Mouse (Mus musculus) midbrain, embryonic 14.5 days (tissue): ENCODE data around the gene Esr1. TPM values are rescaled to one million over a fixed set of nuclear protein-coding genes. Genes with fewer than 3 reads are reported as not detected.

ENCODE experiments used
- ATAC-seq: fragments of 200-750 bp; cut with Nextera tagmentation; 2 replicates; pipeline ENCODE4 v1.8.0; 2017; ENCODE audit warnings: moderate number of reproducible peaks, moderate library complexity; ENCODE audit not compliant: low FRiP score, low TSS enrichment
- DNase-seq: peaks from one replicate; pipeline ENCODE4 v3.0.0-alpha.2; 2015
- H3K27ac ChIP-seq: fragments of 300-500 bp; sonication (generic); replicated peaks from 2 replicates; pipeline ENCODE4 v1.5.1; 2014; ENCODE audit warnings: mild to moderate bottlenecking, low read depth, low read length, moderate library complexity
- H3K27me3 ChIP-seq: fragments of 300-500 bp; sonication (generic); 2 replicates; pipeline ENCODE4 v1.6.1; 2014; ENCODE audit warnings: low read length, control low read depth, mixed read lengths; ENCODE audit not compliant: control insufficient read depth, insufficient read depth
- H3K36me3 ChIP-seq: fragments of 300-500 bp; sonication (generic); 2 replicates; pipeline ENCODE4 v1.6.1; 2014; ENCODE audit warnings: low read length, control low read depth; ENCODE audit not compliant: control insufficient read depth, insufficient read depth
- H3K4me1 ChIP-seq: fragments of 300-500 bp; sonication (generic); 2 replicates; pipeline ENCODE4 v1.6.1; 2014; ENCODE audit warnings: mild to moderate bottlenecking, antibody characterized with exemption, low read length, control low read depth; ENCODE audit not compliant: control insufficient read depth, insufficient read depth
- H3K4me2 ChIP-seq: fragments of 300-500 bp; sonication (generic); 2 replicates; pipeline ENCODE4 v1.6.1; 2014; ENCODE audit warnings: mild to moderate bottlenecking, low read length, moderate library complexity
- H3K4me3 ChIP-seq: fragments of 300-500 bp; sonication (generic); replicated peaks from 2 replicates; pipeline ENCODE4 v1.5.1; 2014; ENCODE audit warnings: low read depth, low read length
- H3K9ac ChIP-seq: fragments of 300-500 bp; sonication (generic); replicated peaks from 2 replicates; pipeline ENCODE4 v1.6.1; 2014; ENCODE audit warnings: mild to moderate bottlenecking, low read length, moderate library complexity
- H3K9me3 ChIP-seq: fragments of 300-500 bp; sonication (generic); 2 replicates; pipeline ENCODE4 v1.6.1; 2016; ENCODE audit warnings: low read length, control low read depth, mixed read lengths; ENCODE audit not compliant: control insufficient read depth
- WGBS: fragments of 180-500 bp; shearing (Covaris S2); extraction: QIAGEN DNeasy Blood & Tissue Kit; methylation state at CpG from one replicate; pipeline ENCODE4 v1.1.7; 2014; 5-methylcytosine and 5-hydroxymethylcytosine counted together
- polyA plus RNA-seq: library from polyadenylated mRNA; unstranded; fragments of >200 nt; fragmentation: Nextera tagmentation; extraction: Ambion mirVana; gene quantifications from 2 replicates; pipeline ENCODE4 v1.2.1, GENCODE M21; 2014

Gene Esr1
- polyA plus RNA-seq = 0.27 and 0.30 TPM in 2 replicates

GRCm38 (mm10) chr10:4611386-4612155 lies at the start of gene Esr1:
Gene Esr1 (plus strand): TSS chr10:4611593.
- 54% methylated on average over 13 of the region's 13 CpGs for WGBS
- peak; percentile 6 for DNase-seq
- ATAC-seq = no peak

GRCm38 (mm10) chr10:4565148-4565547 lies 46.2 kb upstream of the Esr1 start:
- DNase-seq (no peak), ATAC-seq (no peak)
- Histone ChIP-seq H3K36me3 (no peaks in the 10 kb centered on the region), H3K27ac (no peak overlapping the region), H3K9ac (no peak overlapping the region), H3K9me3 (no peaks in the 10 kb centered on the region), H3K4me1 (no peaks in the 10 kb centered on the region), H3K4me3 (no peak overlapping the region), H3K27me3 (no peaks in the 10 kb centered on the region), H3K4me2 (no peak overlapping the region)
- WGBS = 96% methylated on average over 1 of the region's 1 CpGs

More at GRCm38 (mm10) chr10:4611386-4612155, at the start of gene Esr1:
- H3K4me1 ChIP-seq = no peaks in the 10 kb centered on the region
- no peak within 1 kb of the TSS for H3K9ac ChIP-seq
- no peak within 1 kb of the TSS for H3K27ac ChIP-seq
- no peak within 1 kb of the TSS for H3K4me2 ChIP-seq
- H3K4me3 ChIP-seq = no peak within 1 kb of the TSS
- no peaks in the 10 kb centered on the region for H3K27me3 ChIP-seq
- H3K36me3 ChIP-seq = no peaks in the 10 kb centered on the region
- no peaks in the 10 kb centered on the region for H3K9me3 ChIP-seq

DNA sequence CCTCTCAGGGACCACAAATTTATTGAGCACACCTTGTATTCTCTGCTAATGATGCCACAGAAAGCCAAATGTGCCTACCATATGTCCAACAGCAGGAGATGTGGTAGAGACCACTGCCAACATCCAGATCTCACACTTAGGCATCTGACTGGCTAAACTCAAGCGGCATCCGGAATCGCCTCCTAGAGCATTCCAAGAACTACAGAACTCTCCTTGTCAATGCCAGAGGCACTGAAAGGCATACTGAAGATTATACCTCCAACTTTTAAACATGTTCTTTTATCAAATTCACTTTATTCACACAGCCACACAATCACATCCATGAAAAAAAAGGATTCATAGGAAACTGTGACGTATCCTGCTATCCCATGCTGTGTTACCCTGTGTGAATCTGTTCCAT lies 40.6 kb upstream of the Esr1 start:
- H3K9ac ChIP-seq = no peak overlapping the region
- H3K4me2 ChIP-seq = no peak overlapping the region
- no peak overlapping the region for H3K4me3 ChIP-seq
- DNase-seq = no peak
- H3K27me3 ChIP-seq = no peaks in the 10 kb centered on the region
- H3K9me3 ChIP-seq = no peaks in the 10 kb centered on the region
- H3K36me3 ChIP-seq = no peaks in the 10 kb centered on the region
- no peak for ATAC-seq
- no peak overlapping the region for H3K27ac ChIP-seq
- no peaks in the 10 kb centered on the region for H3K4me1 ChIP-seq
- WGBS = 90% methylated on average over 4 of the region's 4 CpGs

DNA sequence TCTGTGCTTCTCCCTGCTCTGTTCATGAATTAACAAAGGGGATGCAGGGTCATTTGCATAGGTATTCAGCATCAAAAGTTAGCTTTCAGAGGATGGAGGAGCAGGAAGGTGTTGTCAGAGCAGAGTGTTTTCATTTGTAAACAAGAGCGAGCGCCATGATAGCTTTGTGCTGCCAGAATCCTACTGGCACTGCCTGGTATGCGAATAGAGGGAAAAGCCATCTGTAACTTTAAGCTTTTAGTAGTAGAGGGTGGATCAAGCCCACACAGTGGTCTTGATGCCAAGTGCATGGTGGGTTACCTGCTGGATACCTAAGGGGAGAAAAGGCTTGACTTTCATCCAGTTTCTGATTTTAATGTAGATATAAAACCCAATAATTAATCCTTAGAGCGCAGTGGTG lies 40.1 kb upstream of the Esr1 start:
- no peak for DNase-seq
- H3K4me3 ChIP-seq = no peak overlapping the region
- H3K4me2 ChIP-seq = no peak overlapping the region
- no peaks in the 10 kb centered on the region for H3K9me3 ChIP-seq
- no peaks in the 10 kb centered on the region for H3K27me3 ChIP-seq
- no peak overlapping the region for H3K9ac ChIP-seq
- WGBS = 66% methylated on average over 4 of the region's 4 CpGs
- ATAC-seq = no peak
- H3K36me3 ChIP-seq = no peaks in the 10 kb centered on the region
- no peaks in the 10 kb centered on the region for H3K4me1 ChIP-seq
- H3K27ac ChIP-seq = no peak overlapping the region

DNA sequence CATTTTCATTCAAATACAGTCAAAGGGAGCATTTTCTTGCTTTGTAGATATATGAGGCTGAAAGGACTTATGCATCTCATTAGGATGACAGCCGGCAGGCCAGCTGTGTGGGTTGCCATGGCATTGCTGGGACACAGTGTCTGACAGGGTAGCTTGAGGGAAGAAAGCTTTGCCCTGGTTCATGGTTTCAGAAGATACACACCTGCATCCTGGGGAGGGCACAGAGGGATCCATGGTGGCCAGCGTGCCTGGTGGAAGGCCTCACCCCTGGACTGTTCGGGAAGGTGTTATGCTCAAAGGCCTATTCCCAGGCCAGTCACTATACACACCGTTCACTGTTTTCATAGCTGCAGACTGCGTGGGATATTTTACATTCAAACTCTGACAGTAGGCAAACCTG lies 29.5 kb upstream of the Esr1 start:
- Histone ChIP-seq H3K9ac (no peak overlapping the region), H3K4me3 (no peak overlapping the region), H3K9me3 (no peaks in the 10 kb centered on the region), H3K27me3 (no peaks in the 10 kb centered on the region), H3K27ac (no peak overlapping the region), H3K4me2 (no peak overlapping the region), H3K4me1 (peaks cover 4% of the 10 kb centered on the region; the same call in 1 of the 2 replicates), H3K36me3 (no peaks in the 10 kb centered on the region)
- 68% methylated on average over 5 of the region's 5 CpGs for WGBS
- DNase-seq (peak; percentile 65), ATAC-seq (peak; percentile 77; the same call in 1 of the 2 replicates)

- no peak overlapping the region for H3K4me3 ChIP-seq
- no peaks in the 10 kb centered on the region for H3K27me3 ChIP-seq
- H3K9ac ChIP-seq = no peak overlapping the region
- H3K4me2 ChIP-seq = no peak overlapping the region
- no peak for ATAC-seq
- H3K27ac ChIP-seq = no peak overlapping the region
- no peak for DNase-seq
- peaks cover 4% of the 10 kb centered on the region; the same call in 1 of the 2 replicates for H3K4me1 ChIP-seq
- 92% methylated on average over 6 of the region's 6 CpGs for WGBS
- no peaks in the 10 kb centered on the region for H3K36me3 ChIP-seq
- H3K9me3 ChIP-seq = no peaks in the 10 kb centered on the region
These were observed 24.7 kb upstream of the Esr1 start for GRCm38 (mm10) chr10:4586691-4587090.

DNA sequence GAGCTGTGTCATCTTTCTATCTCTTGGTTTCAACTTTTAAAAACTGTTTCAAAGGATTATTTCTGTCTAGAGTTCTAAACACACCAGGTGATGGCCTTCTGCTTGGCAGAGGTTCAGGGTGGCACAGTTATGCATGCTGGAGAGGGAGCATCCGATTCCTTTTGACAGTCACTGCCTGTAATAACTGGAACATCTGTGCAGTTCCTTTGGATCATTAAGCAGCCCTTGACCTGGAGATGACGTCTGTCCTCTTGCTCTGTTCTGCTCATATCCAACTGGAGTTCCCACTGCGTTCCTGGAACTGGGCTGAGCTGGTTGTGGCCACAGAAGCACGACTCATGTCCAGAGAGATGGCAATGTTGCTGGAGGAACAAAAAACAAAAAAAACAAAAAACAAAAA lies 21.8 kb upstream of the Esr1 start:
- DNase-seq (no peak), ATAC-seq (no peak)
- Histone ChIP-seq H3K27me3 (no peaks in the 10 kb centered on the region), H3K4me3 (no peak overlapping the region), H3K9ac (no peak overlapping the region), H3K4me1 (no peaks in the 10 kb centered on the region), H3K36me3 (no peaks in the 10 kb centered on the region), H3K27ac (no peak overlapping the region), H3K4me2 (no peak overlapping the region), H3K9me3 (no peaks in the 10 kb centered on the region)
- 82% methylated on average over 4 of the region's 4 CpGs for WGBS

GRCm38 (mm10) chr10:4590956-4591355 lies 20.4 kb upstream of the Esr1 start:
- no peak for ATAC-seq
- H3K4me2 ChIP-seq = no peak overlapping the region
- WGBS = 88% methylated on average over 8 of the region's 8 CpGs

DNA sequence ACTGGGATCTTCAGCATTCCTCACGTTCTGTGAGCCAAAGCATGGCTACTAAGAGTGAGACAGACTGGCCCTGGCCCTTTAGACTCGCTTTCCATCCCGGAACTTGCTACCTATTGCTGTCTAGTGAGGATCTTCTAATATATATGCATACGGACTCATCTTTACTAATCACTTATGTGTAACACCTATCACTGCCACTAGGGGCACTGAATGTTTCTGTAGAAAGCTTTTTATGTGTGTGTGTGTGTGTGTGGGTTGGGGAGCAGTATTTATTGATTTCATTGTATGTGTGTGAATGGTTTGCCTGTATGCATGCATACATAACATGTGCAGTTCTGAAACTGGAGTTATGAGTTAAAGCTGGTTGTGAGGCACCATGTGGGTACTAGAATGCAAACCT lies 17.6 kb upstream of the Esr1 start:
- DNase-seq (peak; percentile 31), ATAC-seq (no peak)
- WGBS = 69% methylated on average over 4 of the region's 4 CpGs
- Histone ChIP-seq H3K4me3 (no peak overlapping the region), H3K27ac (no peak overlapping the region), H3K9ac (no peak overlapping the region), H3K9me3 (no peaks in the 10 kb centered on the region), H3K4me2 (no peak overlapping the region), H3K27me3 (no peaks in the 10 kb centered on the region), H3K36me3 (no peaks in the 10 kb centered on the region), H3K4me1 (no peaks in the 10 kb centered on the region)

More at GRCm38 (mm10) chr10:4590956-4591355, 20.4 kb upstream of the Esr1 start:
- no peak overlapping the region for H3K9ac ChIP-seq
- H3K4me3 ChIP-seq = no peak overlapping the region
- no peak for DNase-seq
- H3K27me3 ChIP-seq = no peaks in the 10 kb centered on the region
- H3K9me3 ChIP-seq = no peaks in the 10 kb centered on the region
- H3K4me1 ChIP-seq = no peaks in the 10 kb centered on the region
- H3K27ac ChIP-seq = no peak overlapping the region
- H3K36me3 ChIP-seq = no peaks in the 10 kb centered on the region
